Mouse (Mus musculus) midbrain, embryonic 11.5 days (tissue): ENCODE data around the gene Wdr46. TPM values are rescaled to one million over a fixed set of nuclear protein-coding genes. Genes with fewer than 3 reads are reported as not detected.

ENCODE experiments used
- ATAC-seq: fragments of 200-750 bp; cut with Nextera tagmentation; 2 replicates; pipeline ENCODE4 v1.8.0; 2017; ENCODE audit warnings: moderate TSS enrichment, moderate library complexity; ENCODE audit not compliant: low FRiP score
- DNase-seq: peaks from one replicate; pipeline ENCODE4 v3.0.0; 2015; ENCODE audit warnings: low spot score; ENCODE audit errors: missing footprints
- H3K27ac ChIP-seq: fragments of 300-500 bp; sonication (generic); 2 replicates; pipeline ENCODE4 v1.5.1; 2014; ENCODE audit warnings: low read depth, low read length
- H3K27me3 ChIP-seq: fragments of 300-500 bp; sonication (generic); 2 replicates; pipeline ENCODE4 v1.6.1; 2014; ENCODE audit warnings: mild to moderate bottlenecking, low read length, moderate library complexity, mixed read lengths; ENCODE audit not compliant: control insufficient read depth, insufficient read depth
- H3K36me3 ChIP-seq: fragments of 300-500 bp; sonication (generic); 2 replicates; pipeline ENCODE4 v1.6.1; 2014; ENCODE audit warnings: mild to moderate bottlenecking, low read length, moderate library complexity, mixed read lengths; ENCODE audit not compliant: control insufficient read depth, insufficient read depth
- H3K4me1 ChIP-seq: fragments of 300-500 bp; sonication (generic); 2 replicates; pipeline ENCODE4 v1.6.1; 2014; ENCODE audit warnings: low read length; ENCODE audit not compliant: control insufficient read depth, insufficient read depth
- H3K4me2 ChIP-seq: fragments of 300-500 bp; sonication (generic); 2 replicates; pipeline ENCODE4 v1.6.1; 2014; ENCODE audit warnings: mild to moderate bottlenecking, moderate library complexity
- H3K4me3 ChIP-seq: fragments of 300-500 bp; sonication (generic); 2 replicates; pipeline ENCODE4 v1.5.1; 2014; ENCODE audit warnings: low read depth, low read length
- H3K9ac ChIP-seq: fragments of 300-500 bp; sonication (generic); 2 replicates; pipeline ENCODE4 v1.6.1; 2014; ENCODE audit warnings: low read length
- H3K9me3 ChIP-seq: fragments of 300-500 bp; sonication (generic); 2 replicates; pipeline ENCODE4 v1.6.1; 2016; ENCODE audit warnings: low read length; ENCODE audit not compliant: control insufficient read depth
- WGBS: fragments of 180-500 bp; shearing (Covaris S2); extraction: QIAGEN DNeasy Blood & Tissue Kit; methylation state at CpG from one replicate; pipeline ENCODE4 v1.1.7; 2014; 5-methylcytosine and 5-hydroxymethylcytosine counted together
- polyA plus RNA-seq: library from polyadenylated mRNA; unstranded; fragments of >200 nt; fragmentation: Nextera tagmentation; extraction: Ambion mirVana; gene quantifications from 2 replicates; pipeline ENCODE4 v1.2.1, GENCODE M21; 2014

Gene Wdr46
- polyA plus RNA-seq, 1 experiment from 2014 or later = 27.4 TPM

- H3K4me3 ChIP-seq = peak overlapping the region; percentile 98
- peaks cover 44% of the 10 kb centered on the region for H3K4me1 ChIP-seq
- H3K9ac ChIP-seq = peak overlapping the region; percentile 99
- WGBS = 47% methylated on average over 5 of the region's 5 CpGs
- ATAC-seq (no peak), DNase-seq (no peak)
- H3K36me3 ChIP-seq = peaks cover 24% of the 10 kb centered on the region
- peak overlapping the region; percentile 84; the same call in 1 of the 2 replicates for H3K27ac ChIP-seq
- peak overlapping the region; percentile 99 for H3K4me2 ChIP-seq
- H3K9me3 ChIP-seq = no peaks in the 10 kb centered on the region
- H3K27me3 ChIP-seq = no peaks in the 10 kb centered on the region
Measured at GRCm38 (mm10) chr17:33953961-33954565, 13.6 kb downstream of the Wdr46 start.

- ATAC-seq = peak; percentile 48
- peak overlapping the region; percentile 98 for H3K4me3 ChIP-seq
Measured at GRCm38 (mm10) chr17:33954646-33955554, 14.4 kb downstream of the Wdr46 start.

GRCm38 (mm10) chr17:33955555-33956214, 15.2 kb downstream of the Wdr46 start, which contains the start of the genes Vps52 and Rps18:
Vps52 (plus strand) TSS chr17:33955812.
Rps18 (minus strand) TSS chr17:33956001.
- Histone ChIP-seq H3K4me1 (peaks cover 44% of the 10 kb centered on the region), H3K36me3 (peaks cover 24% of the 10 kb centered on the region), H3K9ac (peak within 1 kb of the TSS; percentile 99), H3K4me2 (peak within 1 kb of the TSS; percentile 99), H3K27me3 (no peaks in the 10 kb centered on the region), H3K4me3 (peak within 1 kb of the TSS; percentile 98), H3K9me3 (no peaks in the 10 kb centered on the region), H3K27ac (peak within 1 kb of the TSS; percentile 84)
- WGBS = under 1% methylated on average over 50 of the region's 50 CpGs
- DNase-seq = peak; percentile 100
- ATAC-seq = peak; percentile 88

More at GRCm38 (mm10) chr17:33954646-33955554, 14.4 kb downstream of the Wdr46 start:
- H3K4me1 ChIP-seq = peaks cover 44% of the 10 kb centered on the region
- WGBS = 1% methylated on average over 33 of the region's 33 CpGs
- peak overlapping the region; percentile 99 for H3K9ac ChIP-seq
- peak overlapping the region; percentile 84 for H3K27ac ChIP-seq
- H3K27me3 ChIP-seq = no peaks in the 10 kb centered on the region
- H3K9me3 ChIP-seq = no peaks in the 10 kb centered on the region
- H3K36me3 ChIP-seq = peaks cover 28% of the 10 kb centered on the region
- peak; percentile 83 for DNase-seq
- peak overlapping the region; percentile 99 for H3K4me2 ChIP-seq

GRCm38 (mm10) chr17:33956336-33956735, 15.9 kb downstream of the Wdr46 start:
- Histone ChIP-seq H3K9ac (peak overlapping the region; percentile 82), H3K27ac (no peak overlapping the region), H3K9me3 (no peaks in the 10 kb centered on the region), H3K4me1 (peaks cover 38% of the 10 kb centered on the region), H3K27me3 (no peaks in the 10 kb centered on the region), H3K4me3 (peak overlapping the region; percentile 98), H3K36me3 (peaks cover 24% of the 10 kb centered on the region), H3K4me2 (peak overlapping the region; percentile 78)
- 9% methylated on average over 10 of the region's 10 CpGs for WGBS
- no peak for ATAC-seq
- DNase-seq = no peak

GRCm38 (mm10) chr17:33957493-33957892, 17.0 kb downstream of the Wdr46 start:
- Histone ChIP-seq H3K27ac (no peak overlapping the region), H3K9me3 (no peaks in the 10 kb centered on the region), H3K4me1 (peaks cover 28% of the 10 kb centered on the region), H3K4me2 (no peak overlapping the region), H3K9ac (no peak overlapping the region), H3K27me3 (no peaks in the 10 kb centered on the region), H3K36me3 (peaks cover 18% of the 10 kb centered on the region; the same call in 1 of the 2 replicates), H3K4me3 (no peak overlapping the region)
- no peak for ATAC-seq
- no peak for DNase-seq
- WGBS = 84% methylated on average over 6 of the region's 6 CpGs

GRCm38 (mm10) chr17:33958451-33958850, 18.0 kb downstream of the Wdr46 start:
- Histone ChIP-seq H3K9ac (no peak overlapping the region), H3K9me3 (no peaks in the 10 kb centered on the region), H3K4me2 (no peak overlapping the region), H3K27me3 (no peaks in the 10 kb centered on the region), H3K4me1 (peaks cover 19% of the 10 kb centered on the region), H3K4me3 (no peak overlapping the region), H3K27ac (no peak overlapping the region), H3K36me3 (peaks cover 16% of the 10 kb centered on the region)
- no peak for ATAC-seq
- DNase-seq = no peak
- WGBS = 95% methylated on average over 11 of the region's 11 CpGs

GRCm38 (mm10) chr17:33959135-33959534, 18.7 kb downstream of the Wdr46 start:
- WGBS = 93% methylated on average over 13 of the region's 13 CpGs
- Histone ChIP-seq H3K4me2 (no peak overlapping the region), H3K9me3 (no peaks in the 10 kb centered on the region), H3K4me1 (peaks cover 14% of the 10 kb centered on the region), H3K36me3 (peaks cover 15% of the 10 kb centered on the region), H3K9ac (no peak overlapping the region), H3K27ac (no peak overlapping the region), H3K4me3 (no peak overlapping the region), H3K27me3 (no peaks in the 10 kb centered on the region)
- DNase-seq (no peak), ATAC-seq (no peak)

GRCm38 (mm10) chr17:33959948-33960347, 19.5 kb downstream of the Wdr46 start:
- Histone ChIP-seq H3K27ac (no peak overlapping the region), H3K36me3 (peaks cover 15% of the 10 kb centered on the region), H3K9me3 (no peaks in the 10 kb centered on the region), H3K4me1 (peaks cover 7% of the 10 kb centered on the region), H3K4me2 (no peak overlapping the region), H3K9ac (no peak overlapping the region), H3K4me3 (no peak overlapping the region), H3K27me3 (no peaks in the 10 kb centered on the region)
- ATAC-seq (no peak), DNase-seq (no peak)
- WGBS = 91% methylated on average over 15 of the region's 15 CpGs
